Mouse (Mus musculus): ENCODE measurements around the gene Klrb1c.

DNA sequence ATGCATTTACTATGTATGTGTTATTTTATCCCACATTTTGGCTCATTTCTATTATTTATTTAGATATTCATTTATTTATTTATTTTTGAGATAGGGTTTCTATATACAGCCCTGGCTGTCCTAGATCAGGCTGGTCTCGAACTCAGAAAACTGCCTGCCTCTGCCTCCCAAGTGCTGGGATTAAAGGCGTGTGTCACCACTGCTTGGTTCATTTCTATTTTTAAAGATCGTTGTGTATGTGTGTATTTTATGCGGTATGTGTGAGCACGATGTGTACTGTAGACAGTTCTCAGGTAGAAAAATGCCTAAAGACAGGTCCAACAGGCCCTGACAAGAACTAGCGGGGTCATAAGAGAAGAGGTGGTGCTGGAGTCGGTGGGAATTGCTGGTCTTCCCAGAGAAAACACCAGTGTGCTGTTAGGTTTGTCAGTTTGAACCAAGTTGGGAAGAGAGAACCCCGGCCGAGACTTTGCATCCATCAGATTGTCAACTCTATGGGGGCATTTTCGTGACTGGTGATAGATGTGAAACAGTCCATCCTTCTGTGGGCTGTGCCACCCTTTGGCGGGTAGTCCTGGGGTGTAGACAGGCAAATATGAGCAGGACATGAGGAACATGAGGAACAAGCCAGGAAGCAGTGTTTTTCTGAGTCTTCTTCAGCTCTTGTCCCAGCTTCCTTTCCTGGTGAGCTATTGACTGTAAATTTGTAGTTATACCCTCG is 8.3 kb upstream of the Klrb1c start:
- TF ChIP-seq CTCF (IDR thresholded peaks at IDR 0.05; ENCODE audit: low read depth, low read length) (no peak), POLR2A (IDR thresholded peaks at IDR 0.05; ENCODE audit: insufficient read depth, low read length) (no peak)

All from ES-Bruce4 (cell line).